In genomic region chr13:46872194-46872593, GRCm38 (mm10) we compare ENCODE assay signal across 8 mouse cellular contexts. TPM values are rescaled to one million over a fixed set of nuclear protein-coding genes. Genes with fewer than 3 reads are reported as not detected.
A peak's percentile ranks its signal among the peaks of the same experiment; 100 is the strongest.
DNase-seq lines count a peak whose midpoint lies in the region; ATAC-seq lines count a peak whose summit lies in the region.

No protein-coding gene starts in this region.

- H3K9ac ChIP-seq in embryonic facial prominence, embryonic 11.5 days (replicated peaks; ENCODE audit: low read length): no peak overlapping the region

- no peak for ATAC-seq in embryonic facial prominence, embryonic 11.5 days (replicated peaks; ENCODE audit: insufficient number of reproducible peaks, low FRiP score, low TSS enrichment, low read depth)

- no peaks in the 10 kb centered on the region for H3K9me3 ChIP-seq in embryonic facial prominence, embryonic 11.5 days (replicated peaks; ENCODE audit: control insufficient read depth, low read length)
- no peaks in the 10 kb centered on the region for H3K9me3 ChIP-seq in embryonic facial prominence, embryonic 10.5 days
- no peaks in the 10 kb centered on the region for H3K9me3 ChIP-seq in hindbrain, embryonic 10.5 days

- no peak overlapping the region for H3K27ac ChIP-seq in embryonic facial prominence, embryonic 11.5 days (replicated peaks; ENCODE audit: low read depth, low read length)
- no peak overlapping the region for H3K27ac ChIP-seq in embryonic facial prominence, embryonic 10.5 days (replicated peaks)
- no peak overlapping the region; the same call in 1 of the 2 replicates for H3K27ac ChIP-seq in hindbrain, embryonic 10.5 days

- no peaks in the 10 kb centered on the region for H3K27me3 ChIP-seq in embryonic facial prominence, embryonic 11.5 days (ENCODE audit: control insufficient read depth, insufficient read depth, low read length)
- no peaks in the 10 kb centered on the region for H3K27me3 ChIP-seq in embryonic facial prominence, embryonic 10.5 days (replicated peaks; ENCODE audit: low read depth, poor library complexity, severe bottlenecking)
- no peaks in the 10 kb centered on the region for H3K27me3 ChIP-seq in hindbrain, embryonic 10.5 days (ENCODE audit: insufficient read depth, poor library complexity, severe bottlenecking)

- WGBS in embryonic facial prominence, embryonic 11.5 days: 64% methylated on average over 6 of the region's 6 CpGs
- 75% methylated on average over 6 of the region's 6 CpGs for WGBS in embryonic facial prominence, embryonic 10.5 days
- 71% methylated on average over 6 of the region's 6 CpGs for WGBS in hindbrain, embryonic 10.5 days

- H3K4me1 ChIP-seq in embryonic facial prominence, embryonic 11.5 days (ENCODE audit: control insufficient read depth, insufficient read depth, low read length): no peaks in the 10 kb centered on the region
- H3K4me1 ChIP-seq in embryonic facial prominence, embryonic 10.5 days: peaks cover 8% of the 10 kb centered on the region; the same call in 1 of the 2 replicates
- peaks cover 15% of the 10 kb centered on the region for H3K4me1 ChIP-seq in hindbrain, embryonic 10.5 days (replicated peaks)

- no peak overlapping the region for H3K4me3 ChIP-seq in embryonic facial prominence, embryonic 11.5 days (ENCODE audit: low read depth, low read length)
- H3K4me3 ChIP-seq in embryonic facial prominence, embryonic 10.5 days: no peak overlapping the region
- no peak overlapping the region for H3K4me3 ChIP-seq in hindbrain, embryonic 10.5 days

- H3K4me2 ChIP-seq in embryonic facial prominence, embryonic 11.5 days (ENCODE audit: low read depth, low read length): no peak overlapping the region

- DNase-seq in embryonic facial prominence, embryonic 11.5 days (ENCODE audit: low spot score): peak; percentile 6
- no peak for DNase-seq in embryonic facial prominence, embryonic 10.5 days (ENCODE audit: low spot score)
- DNase-seq in adrenal gland, postnatal 36 days: peak; percentile 17 to 33
- DNase-seq in hindbrain, embryonic 10.5 days (ENCODE audit: low spot score): peak; percentile 26
- DNase-seq in lung, postnatal 36 days: peak; percentile 58
- no peak for DNase-seq in thymus, postnatal 25 days
- DNase-seq in c-Kit-positive CD71-positive TER-119-positive erythroid progenitor cells, embryonic 14.5 days (ENCODE audit: low spot score): no peak
- no peak for DNase-seq in right cerebral cortex, postnatal 25 days

- no peaks in the 10 kb centered on the region for H3K36me3 ChIP-seq in embryonic facial prominence, embryonic 11.5 days (replicated peaks; ENCODE audit: control insufficient read depth, insufficient read depth, low read depth, low read length)
- H3K36me3 ChIP-seq in embryonic facial prominence, embryonic 10.5 days (replicated peaks): no peaks in the 10 kb centered on the region
- peaks cover 5% of the 10 kb centered on the region; the same call in 1 of the 2 replicates for H3K36me3 ChIP-seq in hindbrain, embryonic 10.5 days

RNA-seq across cellular contexts. Expression of gene Kif13a, which starts 57.5 kb away (rescaled TPM):
- 17.3 and 19.1 TPM in 2 replicates for polyA plus RNA-seq in embryonic facial prominence, embryonic 11.5 days (2014; fragmentation: Nextera tagmentation; extraction: Ambion mirVana)
- 17.0 and 20.7 TPM in 2 replicates for polyA plus RNA-seq in embryonic facial prominence, embryonic 10.5 days (2016; fragmentation: Nextera tagmentation; extraction: Ambion mirVana)
- 10 to 100 TPM; 31.0 to 39.0 TPM for total RNA-seq in adrenal gland, postnatal 36 days (2021)
- polyA plus RNA-seq in hindbrain, embryonic 10.5 days (2016; fragmentation: Nextera tagmentation; extraction: Ambion mirVana): 13.6 and 15.3 TPM in 2 replicates

Comparison
In these comparisons a context has a peak if more than half of its experiments do, and no peak if none do; other contexts are left out.
1. DNase-seq: peak in embryonic facial prominence, embryonic 11.5 days (single experiment), adrenal gland, postnatal 36 days (2 of 2), hindbrain, embryonic 10.5 days (single experiment) and lung, postnatal 36 days (single experiment); none in embryonic facial prominence, embryonic 10.5 days (single experiment), thymus, postnatal 25 days (single experiment), c-Kit-positive CD71-positive TER-119-positive erythroid progenitor cells, embryonic 14.5 days (single experiment) and right cerebral cortex, postnatal 25 days (single experiment).